Mouse (Mus musculus) liver, adult 10 weeks (tissue): ENCODE results near the gene Prox1. TPM values are rescaled to one million over a fixed set of nuclear protein-coding genes. Genes with fewer than 3 reads are reported as not detected.

Experiments used
- polyA plus RNA-seq: library from polyadenylated mRNA; stranded (reverse); fragments of 350-450 nt; fragmentation: Illumina TruSeq; extraction: RNeasy Lipid Tissue Mini Kit (QIAGEN cat#74804); gene quantifications from one replicate; pipeline ENCODE4 v1.2.3, GENCODE M21; 2014; ENCODE audit warnings: low read depth, low replicate concordance

Gene Prox1
- 72.9 TPM for polyA plus RNA-seq

GRCm38 (mm10) chr1:190169911-190170818 lies at the start of gene Prox1:
Gene Prox1, minus strand, starts transcription at chr1:190170714.

Other genes with a start within 250 kb of the Prox1 start
- gene Smyd2, start 248.4 kb downstream of the Prox1 start, polyA plus RNA-seq = 6.9 TPM